Mouse (Mus musculus): ENCODE data around the gene Arsj.

Arsj gene

DNA sequence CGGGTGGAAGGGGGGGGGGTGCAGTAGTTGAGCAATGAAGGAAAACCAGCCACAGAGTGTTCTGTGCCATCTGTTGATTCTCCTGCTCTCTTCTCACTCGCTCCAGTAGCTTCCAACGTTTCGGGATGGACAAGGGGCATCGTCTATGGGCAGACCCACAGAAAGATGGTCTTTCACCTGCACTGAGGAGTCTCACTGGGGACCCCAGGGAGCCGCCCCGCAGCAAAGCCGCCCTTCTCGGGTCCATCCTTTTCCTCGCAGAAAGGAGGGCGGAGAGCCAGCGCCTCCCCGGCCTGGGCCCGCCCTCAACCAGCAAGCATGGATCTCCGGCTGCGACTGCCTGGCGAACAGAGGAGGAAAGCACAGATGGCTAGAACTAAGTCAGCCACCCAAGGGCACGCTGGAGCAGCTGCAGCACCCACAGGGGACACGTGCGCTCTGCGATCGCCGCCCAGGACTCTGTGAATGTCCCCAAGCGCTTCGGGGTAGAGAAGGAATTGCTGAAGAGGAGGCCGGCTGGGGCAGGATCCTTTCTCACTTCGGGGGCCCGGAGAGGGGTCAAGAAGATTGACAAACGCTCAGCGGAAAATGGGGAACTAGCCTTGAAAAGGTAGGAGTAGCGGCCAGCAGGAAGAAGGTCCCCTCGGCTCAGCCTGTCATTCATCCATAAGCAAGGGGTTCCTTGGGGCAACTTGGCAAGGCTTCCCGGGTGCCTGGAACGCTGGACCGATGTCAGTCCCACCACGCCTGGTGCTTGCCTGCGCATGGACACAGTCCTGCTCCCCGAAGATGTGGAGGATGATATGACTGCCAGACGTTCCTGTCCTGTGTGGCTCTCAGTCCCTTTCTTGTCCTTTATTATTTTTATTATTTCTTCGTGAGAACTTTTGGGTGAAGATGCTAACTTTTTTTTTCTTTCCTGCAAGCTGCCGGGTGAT lies at the start of gene Arsj:
TSS of gene Arsj (plus strand) at position 117 of the 938 bp plus-strand sequence.
- no peak for DNase-seq (ENCODE audit: low spot score)

GRCm38 (mm10) chr3:126324872-126325498 lies 38.5 kb upstream of the Arsj start:
- no peak for DNase-seq (ENCODE audit: low spot score)

DNA sequence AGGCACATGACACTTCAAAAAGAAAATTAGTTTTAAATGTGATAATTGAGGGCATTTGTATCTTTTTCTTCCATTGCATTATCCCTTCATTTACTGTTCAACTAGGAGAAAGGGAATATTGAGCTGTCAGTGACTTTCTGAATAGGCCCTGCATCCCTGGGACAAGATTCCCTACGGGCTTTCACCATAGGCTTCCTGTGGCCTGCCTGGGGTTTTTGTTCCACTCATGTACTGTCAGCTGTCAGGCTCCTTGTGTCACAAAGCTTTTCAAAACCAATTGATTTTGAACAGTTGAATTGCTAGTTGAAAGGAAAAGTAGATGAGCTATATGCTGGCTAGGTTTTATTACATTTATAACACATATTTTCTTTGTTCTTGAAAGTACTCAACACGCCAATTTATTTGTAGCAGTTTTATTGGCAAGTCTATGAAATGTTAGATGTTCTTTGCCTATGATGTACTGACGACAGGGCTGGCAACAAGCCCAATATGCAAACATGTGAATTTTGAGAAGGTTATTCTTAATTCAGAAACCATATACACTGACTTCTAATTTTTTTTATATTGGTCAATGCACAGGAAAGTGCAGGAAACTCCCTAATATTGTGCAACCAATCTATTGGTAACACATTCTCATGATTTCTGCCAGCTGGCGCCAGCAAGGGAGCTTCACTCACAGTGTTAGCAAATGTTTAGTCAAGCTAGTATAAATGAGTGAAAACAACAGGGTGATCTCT lies 37.4 kb upstream of the Arsj start:
- DNase-seq (ENCODE audit: low spot score), result no peak

DNA sequence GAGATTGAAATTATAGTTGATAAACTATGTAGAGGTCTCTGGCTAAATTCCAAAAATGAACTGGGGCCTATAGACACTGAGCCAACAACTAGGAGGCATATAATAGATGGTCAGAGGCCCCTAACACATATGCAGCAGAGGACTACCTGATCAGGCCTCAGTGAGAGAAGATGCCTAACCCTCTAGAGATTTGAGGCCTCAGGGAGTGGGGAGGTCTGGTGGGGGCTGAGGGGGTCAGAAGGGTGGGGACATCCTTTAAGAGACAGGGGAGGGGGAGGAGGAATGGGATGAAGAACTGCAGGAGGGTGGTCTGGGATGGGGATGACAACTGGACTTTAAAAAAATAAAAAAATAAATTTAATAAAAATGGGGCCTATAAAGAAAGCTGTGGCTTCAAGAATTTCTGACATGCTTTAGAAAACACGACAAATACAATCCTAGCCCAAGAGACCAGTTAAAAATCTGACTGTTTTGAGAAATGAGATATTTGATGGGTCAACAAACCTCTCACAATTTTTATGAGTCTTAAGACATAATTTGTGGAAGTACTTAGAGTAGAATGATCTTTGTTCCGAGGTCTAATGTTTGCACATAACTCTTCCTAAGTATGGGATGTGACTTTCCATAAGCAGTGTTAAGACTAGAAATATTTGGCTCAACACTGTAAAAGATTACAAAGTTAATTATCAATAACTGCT lies 36.7 kb upstream of the Arsj start:
- DNase-seq (ENCODE audit: low spot score), result no peak

- no peak for DNase-seq (ENCODE audit: low spot score)
Measured at GRCm38 (mm10) chr3:126335329-126335728, 28.2 kb upstream of the Arsj start.

DNA sequence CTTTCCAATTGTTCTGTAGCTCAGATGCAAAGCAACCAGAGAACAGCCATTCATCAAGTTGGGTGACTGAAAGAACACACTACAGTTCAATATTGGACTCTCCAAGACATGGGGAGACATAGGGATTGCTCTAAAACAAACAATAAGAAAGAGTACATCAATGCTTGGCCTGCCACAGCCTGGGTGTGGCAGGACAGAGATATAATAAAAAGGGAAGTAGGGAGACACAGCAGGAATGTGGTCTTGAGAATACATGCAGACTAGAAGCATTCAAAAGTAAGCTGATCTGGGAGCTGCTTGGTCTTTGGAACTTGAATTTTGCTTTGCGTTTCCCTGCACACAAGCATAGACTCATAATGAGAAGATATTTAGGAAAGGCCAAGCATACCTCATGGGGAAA lies 18.7 kb upstream of the Arsj start:
- no peak for DNase-seq (ENCODE audit: low spot score)

DNA sequence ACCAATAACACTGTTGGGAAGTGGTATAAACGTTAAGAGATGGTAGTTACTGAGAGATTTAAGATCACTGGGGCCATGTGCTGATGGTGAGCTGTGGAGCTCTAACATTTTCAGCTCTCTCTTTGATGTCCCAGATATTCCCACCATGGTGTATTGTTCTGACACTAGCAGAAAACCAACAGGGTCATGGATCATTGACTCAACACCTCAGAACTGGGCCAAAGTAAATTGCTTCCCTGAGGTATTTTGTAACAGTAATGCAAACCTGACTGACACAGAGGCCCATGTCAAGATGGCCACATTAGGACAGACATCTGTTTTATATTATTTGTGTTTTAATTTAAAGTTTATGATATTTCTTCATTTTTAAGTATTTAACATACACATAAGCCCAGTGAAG lies 3.7 kb upstream of the Arsj start:
- DNase-seq (ENCODE audit: low spot score), result no peak

GRCm38 (mm10) chr3:126362392-126362791 lies 1.1 kb upstream of the Arsj start:
- DNase-seq (ENCODE audit: low spot score), result no peak

- DNase-seq (ENCODE audit: low spot score), result no peak
Measured at GRCm38 (mm10) chr3:126362931-126363525, 456 bp upstream of the Arsj start.

DNA sequence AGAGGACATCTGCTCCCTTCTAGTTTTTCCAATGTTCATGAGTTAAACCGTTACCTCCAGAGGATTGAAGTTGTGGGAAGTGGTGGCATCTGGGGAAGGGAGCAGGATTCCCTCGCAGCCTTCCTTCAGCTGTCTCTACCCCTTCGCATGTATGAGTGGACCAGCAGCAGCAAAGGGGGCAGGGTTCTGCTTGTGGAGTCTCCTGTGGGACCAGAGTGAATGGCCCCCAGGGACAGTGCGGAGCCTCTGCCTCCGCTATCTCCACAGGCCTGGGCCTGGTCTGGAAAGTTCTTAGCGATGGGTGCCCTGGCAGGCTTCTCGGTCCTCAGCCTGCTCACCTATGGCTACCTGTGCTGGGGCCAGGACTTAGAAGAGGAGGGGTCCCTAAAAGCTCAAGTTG lies 1.1 kb downstream of the Arsj start:
- no peak for DNase-seq (ENCODE audit: low spot score)

GRCm38 (mm10) chr3:126370571-126370970 lies 7.1 kb downstream of the Arsj start:
- DNase-seq (ENCODE audit: low spot score), result no peak

GRCm38 (mm10) chr3:126372815-126373545 lies 9.5 kb downstream of the Arsj start:
- no peak for DNase-seq (ENCODE audit: low spot score)

GRCm38 (mm10) chr3:126373721-126374120 lies 10.2 kb downstream of the Arsj start:
- no peak for DNase-seq (ENCODE audit: low spot score)

DNA sequence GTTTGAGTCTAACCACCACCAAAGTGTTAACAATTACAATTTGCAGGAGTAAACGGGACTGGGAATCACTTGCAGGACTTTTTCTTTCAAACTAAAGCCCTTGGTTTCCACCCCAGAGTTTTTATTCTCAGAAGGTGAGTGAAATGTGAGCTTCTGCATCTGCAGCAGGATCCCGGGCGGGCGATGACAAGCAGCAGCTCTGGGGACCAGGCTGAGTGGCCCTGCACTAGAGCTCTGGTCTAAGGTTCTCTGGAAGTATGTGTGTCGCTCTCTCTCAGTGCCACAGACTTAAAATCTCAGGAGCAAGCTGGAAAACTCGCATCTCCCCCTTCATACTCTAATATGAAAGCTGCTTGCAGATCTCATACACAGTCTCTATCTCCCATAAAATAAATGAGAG lies 15.8 kb downstream of the Arsj start:
- no peak for DNase-seq (ENCODE audit: low spot score)

GRCm38 (mm10) chr3:126379702-126380101 lies 16.2 kb downstream of the Arsj start:
- no peak for DNase-seq (ENCODE audit: low spot score)

DNA sequence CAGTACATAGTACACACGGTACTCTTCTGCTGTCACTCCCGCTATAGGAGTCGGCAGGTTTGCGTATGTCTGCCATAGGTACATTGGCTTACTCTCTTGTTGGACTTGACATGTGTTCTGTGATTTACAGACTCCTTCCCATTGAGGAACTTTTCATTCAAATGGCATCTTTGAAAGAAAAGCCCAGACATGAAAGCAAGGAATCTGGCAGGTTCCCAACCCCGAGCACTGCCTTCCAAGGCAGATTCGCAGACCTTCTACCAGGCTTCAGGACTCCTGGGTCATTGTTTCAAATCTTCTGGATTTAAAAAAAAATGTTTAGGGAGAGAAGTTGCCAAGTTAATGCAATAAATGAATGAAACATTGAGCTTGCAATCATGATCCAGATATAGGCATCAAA lies 19.8 kb downstream of the Arsj start:
- no peak for DNase-seq (ENCODE audit: low spot score)

- peak; percentile 6 for DNase-seq (ENCODE audit: low spot score)
Measured at GRCm38 (mm10) chr3:126384657-126385438, 21.4 kb downstream of the Arsj start.

DNA sequence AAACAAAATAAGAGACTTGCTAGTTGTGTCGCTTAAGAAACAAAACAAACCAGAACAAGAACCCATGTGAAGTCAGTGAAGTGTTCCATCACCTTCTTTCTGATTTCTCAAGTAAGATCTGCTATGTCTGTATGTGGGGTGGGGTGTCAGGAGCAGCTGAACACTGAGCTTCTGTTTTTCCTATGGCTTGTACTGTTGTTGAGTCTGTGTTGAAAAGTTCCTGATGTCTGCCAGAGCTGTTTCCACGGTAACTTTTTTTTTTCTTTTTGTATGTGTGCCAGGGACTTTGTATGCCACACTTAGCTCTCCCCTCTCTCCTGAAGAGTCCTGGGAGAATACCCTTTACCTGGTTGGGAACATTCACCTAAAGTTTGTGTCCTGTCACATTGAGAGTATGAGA lies 34.0 kb downstream of the Arsj start:
- DNase-seq (ENCODE audit: low spot score), result no peak

DNA sequence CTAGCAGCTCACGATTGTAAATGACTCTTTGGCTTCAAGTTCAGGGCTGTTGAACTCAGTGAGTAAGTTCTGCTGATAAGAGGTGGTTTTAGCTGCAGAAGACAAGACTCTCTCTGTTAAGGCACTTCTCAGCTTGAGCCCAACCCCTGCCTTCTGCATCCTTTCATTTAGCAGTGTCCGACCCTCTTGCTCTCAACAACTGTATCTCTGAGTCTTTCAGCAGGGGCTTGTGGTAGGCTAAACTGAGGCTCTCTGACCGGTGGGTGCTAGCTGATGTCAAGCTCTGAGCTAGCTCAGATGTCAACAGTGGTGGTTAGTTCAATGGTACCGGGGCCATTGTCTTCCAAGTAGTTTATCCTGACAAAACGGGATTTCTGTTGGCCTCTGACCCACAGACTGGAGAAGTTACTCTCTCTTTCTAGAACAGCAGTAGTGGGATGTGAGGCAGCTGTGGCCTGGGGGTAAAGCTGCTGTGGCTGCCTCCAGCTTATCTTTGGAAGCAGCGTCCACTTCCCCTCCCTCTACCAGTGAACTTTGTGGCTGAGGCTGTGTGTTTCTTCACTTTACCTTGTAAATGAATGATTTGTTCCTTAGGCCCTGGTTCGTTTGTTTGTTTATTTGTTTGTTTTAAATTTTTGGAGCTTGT lies 34.6 kb downstream of the Arsj start:
- no peak for DNase-seq (ENCODE audit: low spot score)

DNA sequence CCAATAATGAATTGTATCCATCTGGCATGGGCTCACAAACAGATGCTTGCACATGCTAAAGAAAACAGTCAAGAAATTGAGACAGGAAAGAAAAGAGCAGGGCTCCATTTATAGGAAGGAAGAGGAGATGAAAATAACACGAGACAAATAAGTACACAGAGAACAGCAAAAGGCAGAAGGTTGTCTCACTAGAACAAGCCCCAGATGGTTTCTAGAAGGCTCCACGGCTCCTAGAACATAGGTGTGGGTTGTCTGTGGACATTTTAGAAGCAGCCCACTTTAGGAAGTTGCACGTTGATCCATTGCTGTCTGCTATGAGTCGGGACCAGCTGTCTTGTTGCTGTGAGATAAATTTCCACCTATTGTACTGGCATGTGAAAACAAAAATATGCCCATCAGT lies 37.2 kb downstream of the Arsj start:
- DNase-seq (ENCODE audit: low spot score), result no peak
